Mouse (Mus musculus): Measurements from ENCODE around the gene Rassf10.

- no peak for TF ChIP-seq CTCF (IDR thresholded peaks at IDR 0.05; ENCODE audit: low read depth)
- TF ChIP-seq EP300 (IDR thresholded peaks at IDR 0.05; ENCODE audit: low read depth), result no peak
These were observed 14.8 kb upstream of the Rassf10 start for GRCm38 (mm10) chr7:112938959-112939358.

Measured in heart, postnatal 0 days (tissue).